Comparison of ENCODE assay signal across 8 mouse cellular contexts in the genomic region with DNA sequence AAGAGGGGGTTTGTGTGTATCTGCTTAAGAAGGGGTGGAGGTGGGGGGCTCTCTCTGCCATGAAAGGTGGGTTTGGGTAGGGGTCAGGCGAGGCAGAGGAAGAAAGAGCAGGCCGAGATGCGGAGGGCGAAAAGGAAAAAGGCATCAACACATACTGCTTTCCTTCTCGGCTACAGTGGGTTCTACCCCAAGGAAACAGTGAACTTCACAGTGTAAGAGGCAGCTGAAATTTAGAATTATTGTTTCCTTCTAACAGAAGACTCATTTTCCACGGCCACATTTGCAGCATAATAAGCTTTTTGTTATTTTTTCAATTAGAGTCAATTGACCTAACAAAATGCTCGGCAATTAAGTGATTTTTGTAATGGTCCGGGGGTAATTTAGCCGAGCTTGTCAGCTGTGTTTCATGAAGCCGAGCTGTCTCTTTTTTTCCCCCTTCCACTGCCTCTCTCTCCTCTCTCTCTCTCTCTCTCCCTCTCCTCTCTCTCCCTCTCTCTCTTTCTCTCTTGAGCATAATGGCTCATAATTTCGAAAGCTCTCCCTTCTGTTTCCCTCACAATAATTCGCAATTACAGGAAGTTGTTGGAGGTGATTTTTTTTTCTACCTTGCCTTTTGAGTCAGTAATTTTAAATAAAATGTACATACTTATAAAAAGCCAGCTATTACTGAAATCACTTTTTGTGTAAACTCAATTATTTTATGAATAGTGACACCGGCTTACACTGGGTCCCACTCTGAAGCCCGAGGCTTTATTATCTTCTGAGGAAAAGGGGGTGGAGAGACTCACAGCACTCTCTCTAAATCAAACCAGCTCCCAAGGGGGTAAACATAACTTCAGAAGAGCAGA.
DNase-seq lines count a peak whose midpoint lies in the region; ATAC-seq lines count a peak whose summit lies in the region.

No protein-coding gene starts in this region.

- 68% methylated on average over 14 of the region's 14 CpGs for WGBS in hindbrain, embryonic 10.5 days
- WGBS in hindbrain, embryonic 16.5 days: 33% methylated on average over 14 of the region's 14 CpGs
- WGBS in embryonic facial prominence, embryonic 10.5 days: 33% methylated on average over 14 of the region's 14 CpGs
- WGBS in hindbrain, embryonic 12.5 days: 43% methylated on average over 14 of the region's 14 CpGs
- WGBS in neural tube, embryonic 12.5 days: 18% methylated on average over 14 of the region's 14 CpGs

- no peaks in the 10 kb centered on the region for H3K9me3 ChIP-seq in hindbrain, embryonic 10.5 days
- no peaks in the 10 kb centered on the region for H3K9me3 ChIP-seq in hindbrain, embryonic 16.5 days (ENCODE audit: control insufficient read depth, low read length)
- H3K9me3 ChIP-seq in embryonic facial prominence, embryonic 10.5 days: no peaks in the 10 kb centered on the region
- no peaks in the 10 kb centered on the region for H3K9me3 ChIP-seq in hindbrain, embryonic 12.5 days (replicated peaks)
- no peaks in the 10 kb centered on the region for H3K9me3 ChIP-seq in neural tube, embryonic 12.5 days

- DNase-seq in hindbrain, embryonic 10.5 days (ENCODE audit: low spot score): no peak
- no peak for DNase-seq in embryonic facial prominence, embryonic 10.5 days (ENCODE audit: low spot score)
- DNase-seq in testis, postnatal 14 days (ENCODE audit: low spot score): no peak
- no peak for DNase-seq in heart, postnatal 25 days (ENCODE audit: low spot score)
- no peak for DNase-seq in gastrocnemius, postnatal 25 days

- H3K4me3 ChIP-seq in hindbrain, embryonic 10.5 days: no peak overlapping the region
- no peak overlapping the region for H3K4me3 ChIP-seq in hindbrain, embryonic 16.5 days (ENCODE audit: low read length)
- 0 out of 2 replicates have a peak overlapping the region, but pooled peaks have one; percentile 18 for H3K4me3 ChIP-seq in embryonic facial prominence, embryonic 10.5 days
- H3K4me3 ChIP-seq in hindbrain, embryonic 12.5 days: no peak overlapping the region
- no peak overlapping the region for H3K4me3 ChIP-seq in neural tube, embryonic 12.5 days

- no peak overlapping the region for H3K9ac ChIP-seq in hindbrain, embryonic 16.5 days (ENCODE audit: low read depth, low read length)
- H3K9ac ChIP-seq in hindbrain, embryonic 12.5 days: no peak overlapping the region
- no peak overlapping the region for H3K9ac ChIP-seq in neural tube, embryonic 12.5 days

- H3K27ac ChIP-seq in hindbrain, embryonic 10.5 days: peak overlapping the region; percentile 64
- H3K27ac ChIP-seq in hindbrain, embryonic 16.5 days (ENCODE audit: low read depth, low read length): no peak overlapping the region
- H3K27ac ChIP-seq in embryonic facial prominence, embryonic 10.5 days (replicated peaks): peak overlapping the region; percentile 81
- H3K27ac ChIP-seq in hindbrain, embryonic 12.5 days: peak overlapping the region; percentile 62; the same call in 1 of the 2 replicates
- peak overlapping the region; percentile 32 for H3K27ac ChIP-seq in neural tube, embryonic 12.5 days

- intact Hi-C loops in heart, postnatal 25 days (cut with DNase I): loop anchor here (2.0 kb wide), 1 partner anchor 914 kb away; no protein-coding TSS in a partner anchor

- H3K36me3 ChIP-seq in hindbrain, embryonic 10.5 days: no peaks in the 10 kb centered on the region
- H3K36me3 ChIP-seq in hindbrain, embryonic 16.5 days (ENCODE audit: control insufficient read depth, insufficient read depth, low read length): no peaks in the 10 kb centered on the region
- H3K36me3 ChIP-seq in embryonic facial prominence, embryonic 10.5 days (replicated peaks): no peaks in the 10 kb centered on the region
- H3K36me3 ChIP-seq in hindbrain, embryonic 12.5 days: no peaks in the 10 kb centered on the region
- no peaks in the 10 kb centered on the region for H3K36me3 ChIP-seq in neural tube, embryonic 12.5 days

- peaks cover 28% of the 10 kb centered on the region for H3K4me1 ChIP-seq in hindbrain, embryonic 10.5 days (replicated peaks)
- peaks cover 9% of the 10 kb centered on the region for H3K4me1 ChIP-seq in hindbrain, embryonic 16.5 days (ENCODE audit: control insufficient read depth, insufficient read depth, low read depth, low read length)
- peaks cover 32% of the 10 kb centered on the region for H3K4me1 ChIP-seq in embryonic facial prominence, embryonic 10.5 days
- H3K4me1 ChIP-seq in hindbrain, embryonic 12.5 days: peaks cover 30% of the 10 kb centered on the region
- peaks cover 22% of the 10 kb centered on the region for H3K4me1 ChIP-seq in neural tube, embryonic 12.5 days

- no peak for ATAC-seq in hindbrain, embryonic 16.5 days
- no peak for ATAC-seq in hindbrain, embryonic 12.5 days (ENCODE audit: low FRiP score)
- peak; percentile 26 for ATAC-seq in neural tube, embryonic 12.5 days (ENCODE audit: low FRiP score, low read depth)

- no peak overlapping the region; the same call in 1 of the 2 replicates for H3K4me2 ChIP-seq in hindbrain, embryonic 16.5 days (ENCODE audit: low read length)
- H3K4me2 ChIP-seq in hindbrain, embryonic 12.5 days (replicated peaks): no peak overlapping the region
- peak overlapping the region; percentile 37 for H3K4me2 ChIP-seq in neural tube, embryonic 12.5 days (replicated peaks)

- no peaks in the 10 kb centered on the region for H3K27me3 ChIP-seq in hindbrain, embryonic 10.5 days (ENCODE audit: insufficient read depth, poor library complexity, severe bottlenecking)
- H3K27me3 ChIP-seq in hindbrain, embryonic 16.5 days (replicated peaks; ENCODE audit: control insufficient read depth, insufficient read depth, low read length): no peaks in the 10 kb centered on the region
- H3K27me3 ChIP-seq in embryonic facial prominence, embryonic 10.5 days (replicated peaks; ENCODE audit: low read depth, poor library complexity, severe bottlenecking): peaks cover 31% of the 10 kb centered on the region
- H3K27me3 ChIP-seq in hindbrain, embryonic 12.5 days: no peaks in the 10 kb centered on the region
- H3K27me3 ChIP-seq in neural tube, embryonic 12.5 days (replicated peaks): 0 out of 2 replicates have a peak, but pooled peaks cover 5% of the 10 kb centered on the region
